Mouse (Mus musculus): ENCODE measurements at regions not wholly inside any gene's neighbourhood (a gene's known extent, or its start where the extent isn't known, plus 50 kb on each side); places are given as distances from the start of the nearest gene placed in this dataset.
"Not testable (repeated sequence)": the region's sequence is repeated elsewhere in the genome, so short reads cannot be mapped to it uniquely, and the experiment has no call there.

DNA sequence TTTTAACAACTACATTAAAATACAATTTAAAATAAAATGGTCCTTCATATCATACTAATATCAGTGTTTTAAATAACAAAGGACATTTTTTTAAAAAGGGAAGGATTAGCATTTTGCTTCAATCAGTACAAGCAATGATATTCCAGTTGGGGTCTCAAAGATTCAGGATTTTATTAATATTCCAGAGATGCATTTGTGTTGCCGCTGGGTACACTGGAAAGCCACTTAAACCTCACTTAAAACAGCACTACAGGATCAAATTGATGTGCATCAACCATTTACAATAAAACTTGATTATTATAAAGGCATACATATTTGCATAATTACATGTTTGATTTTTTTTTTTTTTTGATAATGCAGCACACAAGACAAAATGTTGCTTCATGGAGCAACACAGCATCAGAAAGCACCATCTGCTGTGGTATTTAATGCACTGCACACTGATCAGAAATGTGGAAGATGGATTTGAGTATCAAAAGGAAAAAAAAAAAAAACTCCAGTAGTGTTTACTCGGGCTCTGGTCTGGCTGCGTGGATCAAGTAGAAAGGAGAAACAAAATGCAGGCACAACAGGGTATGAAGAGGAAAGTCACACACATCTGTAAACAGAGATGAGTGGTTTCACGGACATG, 558.6 kb upstream of the Ptbp2 start:
- no peak for ATAC-seq (replicated peaks; ENCODE audit: low FRiP score, low TSS enrichment, poor library complexity, severe bottlenecking)

DNA sequence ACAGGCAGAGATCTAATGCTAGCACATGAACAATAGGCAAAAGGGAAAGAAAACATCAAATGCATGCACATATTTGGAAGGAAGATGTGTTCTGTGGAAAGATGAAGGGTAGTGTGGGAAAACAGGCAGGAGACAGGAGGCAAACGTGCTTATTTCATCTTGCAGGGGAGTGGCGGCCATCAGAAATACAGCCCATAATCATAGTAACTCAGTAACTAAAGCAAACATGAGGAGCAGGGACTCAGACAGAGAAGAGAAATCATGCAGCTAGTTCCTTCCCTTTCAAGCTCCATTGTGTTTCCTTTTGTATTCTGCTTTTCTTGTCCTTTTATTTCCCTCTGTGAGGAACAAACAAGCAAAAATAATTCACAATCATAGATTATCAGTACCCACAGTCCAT, 557.6 kb upstream of the Ptbp2 start:
- ATAC-seq (replicated peaks; ENCODE audit: low FRiP score, low TSS enrichment, poor library complexity, severe bottlenecking): no peak

DNA sequence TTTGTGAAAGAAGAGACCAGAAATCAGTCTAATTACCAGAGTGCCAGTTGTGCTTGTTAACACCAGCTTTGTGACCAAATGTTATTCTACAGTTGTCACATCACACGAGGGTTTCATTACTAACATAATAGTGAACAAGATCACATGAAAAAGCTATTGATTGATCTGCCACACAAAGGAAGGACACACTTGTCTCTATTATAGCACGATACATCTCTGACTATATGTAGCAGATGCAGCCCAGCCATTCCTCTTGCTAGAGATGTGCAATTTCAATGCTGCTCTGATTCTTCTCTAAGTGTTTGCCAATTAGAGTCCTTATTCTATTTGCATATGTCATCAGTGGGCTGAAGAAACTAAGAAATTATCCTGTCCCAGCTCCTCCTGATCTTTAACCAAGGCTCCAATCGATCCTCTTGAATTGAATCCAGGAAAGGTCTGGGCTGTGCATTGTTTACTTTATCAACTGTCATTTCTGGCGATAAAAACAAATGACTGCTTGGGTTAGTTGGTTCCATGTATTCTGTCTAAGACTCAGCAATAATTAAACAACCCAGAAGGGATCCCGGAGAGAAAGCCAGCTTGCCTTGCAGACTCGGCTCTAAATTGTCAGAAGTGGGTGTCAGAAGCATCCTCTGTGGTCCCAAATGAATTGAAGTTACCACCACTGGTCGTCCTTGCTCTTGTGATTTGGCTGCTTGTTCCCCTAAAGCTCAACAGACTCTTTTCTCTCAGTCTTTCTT, 551.7 kb upstream of the Ptbp2 start:
- ATAC-seq (replicated peaks; ENCODE audit: low FRiP score, low TSS enrichment, poor library complexity, severe bottlenecking): no peak

DNA sequence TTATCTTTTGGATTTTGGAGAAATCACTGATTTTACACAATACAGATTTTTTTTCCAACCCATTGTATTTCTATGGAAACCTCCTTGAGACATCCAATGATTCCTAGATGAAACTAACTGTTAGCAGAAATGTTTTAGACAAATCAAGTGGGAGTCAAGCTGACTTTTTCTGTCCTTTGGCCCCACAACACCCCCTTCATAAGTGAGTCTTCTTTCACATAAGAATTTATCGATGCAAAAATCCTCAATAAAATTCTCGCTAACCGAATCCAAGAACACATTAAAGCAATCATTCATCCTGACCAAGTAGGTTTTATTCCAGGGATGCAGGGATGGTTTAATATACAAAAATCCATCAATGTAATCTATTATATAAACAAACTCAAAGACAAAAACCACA, 522.8 kb upstream of the Ptbp2 start:
- ATAC-seq (replicated peaks; ENCODE audit: low FRiP score, low TSS enrichment, poor library complexity, severe bottlenecking): not testable (repeated sequence)

DNA sequence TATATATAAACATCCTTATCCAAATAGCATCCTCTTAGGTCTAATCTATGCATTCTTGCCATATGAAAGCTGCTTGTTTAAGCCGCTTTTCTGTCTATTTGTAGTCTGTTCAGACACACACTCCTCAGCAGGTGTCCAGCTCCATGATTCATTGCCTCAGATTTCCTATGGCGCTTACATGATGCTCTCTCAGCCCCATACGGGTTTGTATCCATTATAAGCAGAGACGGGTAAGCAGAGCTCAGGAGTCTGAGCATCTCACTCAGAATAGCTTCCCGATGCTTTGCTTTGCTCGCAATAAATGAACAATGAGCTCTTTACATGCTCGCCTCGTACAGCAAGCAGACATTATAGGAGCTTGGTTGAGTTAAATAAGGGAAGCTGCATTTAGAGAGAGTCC, 521.3 kb upstream of the Ptbp2 start:
- no peak for ATAC-seq (replicated peaks; ENCODE audit: low FRiP score, low TSS enrichment, poor library complexity, severe bottlenecking)

Measured in megakaryocyte-erythroid progenitor cell, adult 5-6 weeks (primary cell).